Mouse (Mus musculus): ENCODE measurements around the gene Cldn3. TPM values are rescaled to one million over a fixed set of nuclear protein-coding genes. Genes with fewer than 3 reads are reported as not detected.
A peak's percentile ranks its signal among the peaks of the same experiment; 100 is the strongest.

The Cldn3 gene
- polyA plus RNA-seq, 1 experiment from 2014 or later, result 2.8 TPM

DNA sequence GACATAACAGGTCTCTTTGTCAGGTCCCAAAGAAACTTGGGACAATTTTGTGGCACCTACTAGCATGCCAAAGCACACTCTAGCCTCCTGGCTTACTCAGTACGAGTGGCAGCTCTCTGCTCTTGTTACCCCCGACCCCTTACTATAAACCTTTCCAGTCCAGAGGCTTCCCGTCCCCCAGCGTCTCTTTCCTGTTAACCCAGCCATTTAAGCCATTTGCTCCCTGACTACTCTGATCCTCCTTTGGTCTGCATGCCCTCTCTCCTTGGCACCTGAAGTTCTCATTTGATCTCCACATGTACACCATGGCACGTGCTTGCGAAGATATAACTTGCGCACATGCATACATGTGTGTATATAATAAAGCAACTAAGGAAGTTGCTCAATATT, 24.3 kb downstream of the Cldn3 start:
- 65% methylated on average over 7 of the region's 7 CpGs for WGBS
- no peaks in the 10 kb centered on the region for H3K36me3 ChIP-seq
- peak overlapping the region; percentile 98 for H3K27ac ChIP-seq
- peak overlapping the region; percentile 61 for H3K4me3 ChIP-seq
- peaks cover 35% of the 10 kb centered on the region for H3K4me1 ChIP-seq (replicated peaks)
- H3K9ac ChIP-seq, result peak overlapping the region; percentile 78
- ATAC-seq (ENCODE audit: low FRiP score), result no peak
- no peaks in the 10 kb centered on the region for H3K27me3 ChIP-seq
- peak overlapping the region; percentile 69 for H3K4me2 ChIP-seq
- no peaks in the 10 kb centered on the region for H3K9me3 ChIP-seq

DNA sequence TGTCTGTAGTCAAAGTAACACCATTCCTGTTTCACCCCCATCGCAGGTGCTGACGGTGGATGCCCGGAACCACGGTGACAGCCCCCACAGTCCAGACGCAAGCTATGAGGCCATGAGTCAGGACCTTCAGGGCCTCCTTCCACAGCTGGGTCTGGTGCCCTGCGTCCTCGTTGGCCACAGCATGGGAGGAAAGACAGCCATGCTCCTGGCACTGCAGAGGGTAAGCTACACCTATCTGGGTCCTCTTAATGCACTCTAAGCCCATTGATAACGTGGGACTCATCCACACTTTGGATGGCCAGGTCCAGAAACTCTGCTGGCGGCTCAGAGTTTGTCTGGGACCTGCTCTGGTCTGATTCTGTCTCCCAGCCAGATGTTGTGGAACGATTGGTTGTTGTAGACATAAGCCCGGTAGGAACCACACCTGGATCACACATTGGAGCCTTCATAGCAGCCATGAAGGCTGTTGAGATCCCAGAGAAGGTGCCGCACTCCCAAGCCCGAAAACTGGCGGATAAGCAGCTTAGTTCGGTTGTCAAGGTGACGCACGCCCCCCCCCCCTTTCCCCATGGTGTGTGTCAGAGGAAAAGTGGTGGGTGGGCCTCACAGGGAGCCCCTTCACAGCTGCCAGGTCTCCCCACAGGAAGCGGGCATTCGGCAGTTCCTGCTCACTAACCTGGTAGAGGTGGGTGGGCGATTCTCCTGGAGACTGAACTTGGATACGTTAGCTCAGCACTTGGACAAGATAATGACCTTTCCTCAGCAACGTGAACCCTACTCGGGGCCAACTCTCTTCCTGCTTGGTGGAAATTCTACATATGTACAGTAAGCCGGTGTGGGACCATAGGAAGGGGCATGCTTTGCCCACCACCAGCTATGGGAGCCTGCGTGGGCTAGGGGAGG, 25.1 kb downstream of the Cldn3 start:
- H3K4me3 ChIP-seq, result peak overlapping the region; percentile 61; the same call in 1 of the 2 replicates
- peaks cover 35% of the 10 kb centered on the region for H3K4me1 ChIP-seq (replicated peaks)
- WGBS, result 86% methylated on average over 25 of the region's 25 CpGs
- ATAC-seq (ENCODE audit: low FRiP score), result no peak
- no peak overlapping the region for H3K27ac ChIP-seq
- H3K36me3 ChIP-seq, result no peaks in the 10 kb centered on the region
- peak overlapping the region; percentile 69 for H3K4me2 ChIP-seq
- H3K9me3 ChIP-seq, result no peaks in the 10 kb centered on the region
- H3K27me3 ChIP-seq, result no peaks in the 10 kb centered on the region
- H3K9ac ChIP-seq, result no peak overlapping the region

DNA sequence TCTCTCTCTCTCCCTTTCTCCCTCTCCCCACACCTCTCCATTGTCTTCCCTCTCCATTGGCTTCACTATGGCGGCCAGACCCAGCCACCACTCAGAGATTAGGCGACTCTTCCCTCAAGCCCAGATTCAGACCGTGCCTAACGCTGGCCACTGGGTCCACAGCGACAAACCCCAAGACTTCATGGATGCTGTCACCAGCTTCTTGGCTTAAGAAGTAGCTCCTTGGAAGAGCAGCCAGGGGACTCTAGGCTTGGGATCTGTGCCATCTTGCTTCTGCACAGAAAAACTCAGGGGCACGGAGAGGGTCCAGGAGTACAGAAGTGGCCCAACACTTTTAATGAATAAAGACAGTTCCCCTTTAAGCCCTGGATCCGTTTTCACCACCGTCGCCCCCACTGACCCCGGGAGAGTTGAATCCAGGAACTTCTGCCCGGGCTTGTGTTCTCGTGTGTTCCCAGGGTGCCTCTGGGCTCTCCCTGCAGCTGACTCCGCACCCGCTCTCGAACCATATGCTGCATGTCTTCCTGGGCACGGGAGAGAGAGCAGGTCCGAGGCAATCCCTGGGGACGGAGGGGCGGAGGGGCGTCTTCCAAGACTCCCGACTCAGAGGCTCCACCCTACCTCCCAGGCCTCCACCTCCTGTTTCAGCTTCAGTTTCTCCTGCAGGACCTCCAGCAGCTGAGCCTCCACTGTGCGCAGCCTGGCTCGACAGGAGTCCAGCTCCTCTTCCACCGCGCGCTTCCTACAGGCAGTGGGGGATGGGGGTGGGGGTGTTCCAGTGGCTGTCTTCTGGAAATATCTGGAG, 26.0 kb downstream of the Cldn3 start:
- Histone ChIP-seq H3K9ac (peak overlapping the region; percentile 53; the same call in 1 of the 2 replicates), H3K27me3 (no peaks in the 10 kb centered on the region), H3K27ac (no peak overlapping the region), H3K9me3 (no peaks in the 10 kb centered on the region), H3K36me3 (no peaks in the 10 kb centered on the region), H3K4me2 (peak overlapping the region; percentile 22), H3K4me1 (replicated peaks) (peaks cover 35% of the 10 kb centered on the region), H3K4me3 (0 out of 2 replicates have a peak overlapping the region, but pooled peaks have one; percentile 4)
- 20% methylated on average over 26 of the region's 26 CpGs for WGBS
- ATAC-seq (ENCODE audit: low FRiP score), result no peak

DNA sequence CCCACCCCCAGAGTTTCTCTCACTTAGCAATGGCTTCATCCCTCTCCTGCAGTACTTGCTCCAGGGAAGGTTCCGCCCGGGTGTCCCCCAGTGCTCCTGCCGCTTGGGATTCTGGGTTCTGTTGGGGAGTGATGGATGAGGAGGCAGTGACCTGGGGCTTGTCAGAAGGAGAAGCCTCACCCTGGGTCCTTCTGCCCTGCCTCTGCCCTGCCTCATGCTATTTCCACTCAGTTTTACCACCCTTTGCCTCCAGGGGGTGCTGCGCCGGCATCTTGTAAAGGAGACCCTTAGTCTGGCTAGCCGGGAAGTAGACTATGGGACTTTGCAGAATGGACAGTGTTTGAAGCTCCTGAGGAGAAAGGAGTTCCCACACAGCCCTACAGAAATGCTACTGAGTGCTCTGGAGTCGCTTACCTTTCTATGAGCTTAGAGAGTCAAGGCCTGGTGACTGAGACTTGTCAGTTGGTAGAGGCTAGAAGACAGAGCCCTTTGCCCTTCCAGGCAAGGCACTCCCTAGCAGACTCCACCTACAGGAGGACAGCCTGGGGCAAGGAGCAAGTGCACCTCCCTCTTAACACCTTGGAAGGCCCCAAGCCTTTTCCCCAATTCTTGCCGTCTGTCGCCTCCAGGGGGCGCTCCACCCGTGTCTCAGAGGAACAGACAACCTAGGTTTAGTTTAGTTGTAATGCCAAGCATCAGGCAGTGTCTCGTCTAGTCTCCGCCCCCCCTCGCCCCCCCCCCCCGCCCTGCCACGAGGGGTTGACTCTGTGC, 26.8 kb downstream of the Cldn3 start:
- no peaks in the 10 kb centered on the region for H3K36me3 ChIP-seq
- peak overlapping the region; percentile 22 for H3K4me2 ChIP-seq
- H3K9me3 ChIP-seq, result no peaks in the 10 kb centered on the region
- no peaks in the 10 kb centered on the region for H3K27me3 ChIP-seq
- WGBS, result 5% methylated on average over 14 of the region's 16 CpGs
- peaks cover 33% of the 10 kb centered on the region for H3K4me1 ChIP-seq (replicated peaks)
- no peak for ATAC-seq (ENCODE audit: low FRiP score)
- 0 out of 2 replicates have a peak overlapping the region, but pooled peaks have one; percentile 53 for H3K9ac ChIP-seq
- H3K4me3 ChIP-seq, result no peak overlapping the region
- no peak overlapping the region for H3K27ac ChIP-seq

DNA sequence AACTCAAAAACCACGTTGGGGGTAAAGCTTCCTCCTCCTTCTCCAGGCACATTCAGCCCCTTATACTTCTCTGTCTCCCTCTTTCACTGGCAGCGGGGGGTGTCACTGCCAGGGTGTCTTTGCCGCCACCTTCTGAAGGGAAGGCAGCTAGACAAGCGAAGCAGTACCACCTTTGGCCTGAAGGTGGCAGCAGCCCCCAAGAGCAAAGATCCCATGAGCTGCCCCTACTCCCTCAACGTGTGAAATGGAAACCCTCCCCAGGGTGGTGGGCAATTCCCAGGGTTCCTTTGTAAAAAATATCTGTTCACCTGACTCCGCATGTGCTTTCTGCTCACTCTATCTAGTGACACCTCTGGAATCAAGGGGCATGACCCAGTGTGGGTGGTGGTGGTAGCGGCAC, 29.5 kb downstream of the Cldn3 start:
- H3K4me2 ChIP-seq, result no peak overlapping the region
- H3K27ac ChIP-seq, result no peak overlapping the region
- no peak overlapping the region for H3K4me3 ChIP-seq
- WGBS, result 15% methylated on average over 7 of the region's 7 CpGs
- no peaks in the 10 kb centered on the region for H3K36me3 ChIP-seq
- ATAC-seq (ENCODE audit: low FRiP score), result no peak
- H3K9me3 ChIP-seq, result no peaks in the 10 kb centered on the region
- peaks cover 26% of the 10 kb centered on the region for H3K4me1 ChIP-seq (replicated peaks)
- H3K27me3 ChIP-seq, result no peaks in the 10 kb centered on the region
- H3K9ac ChIP-seq, result no peak overlapping the region

DNA sequence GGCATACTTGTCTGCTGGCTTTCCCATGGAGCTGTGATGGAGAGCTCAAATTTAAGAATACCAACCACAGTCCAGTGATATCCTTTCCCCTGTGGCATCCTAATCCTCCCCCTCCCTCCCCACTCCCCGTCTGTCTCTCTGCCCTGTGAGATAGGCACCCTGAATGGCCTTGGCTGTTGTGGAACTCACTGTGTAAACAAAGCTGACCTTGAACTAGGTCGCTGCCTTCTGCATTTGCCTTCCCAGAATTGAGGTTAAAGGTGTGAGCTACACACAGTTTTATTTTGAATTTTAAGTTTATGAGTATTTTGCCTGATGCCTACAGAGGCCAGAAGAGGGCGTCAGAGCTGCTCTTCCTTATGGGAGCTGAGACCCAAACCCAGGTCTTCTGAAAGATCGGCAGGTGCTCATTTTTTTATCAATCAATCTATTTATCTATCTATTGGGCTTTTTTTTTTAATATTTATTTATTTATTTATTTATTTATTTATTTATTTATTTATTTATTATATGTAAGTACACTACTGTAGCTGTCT, 30.3 kb downstream of the Cldn3 start:
- Histone ChIP-seq H3K9me3 (no peaks in the 10 kb centered on the region), H3K27me3 (no peaks in the 10 kb centered on the region), H3K4me3 (no peak overlapping the region), H3K36me3 (no peaks in the 10 kb centered on the region), H3K9ac (no peak overlapping the region), H3K4me2 (no peak overlapping the region), H3K4me1 (replicated peaks) (peaks cover 18% of the 10 kb centered on the region), H3K27ac (no peak overlapping the region)
- ATAC-seq (ENCODE audit: low FRiP score), result no peak
- 65% methylated on average over 4 of the region's 4 CpGs for WGBS

DNA sequence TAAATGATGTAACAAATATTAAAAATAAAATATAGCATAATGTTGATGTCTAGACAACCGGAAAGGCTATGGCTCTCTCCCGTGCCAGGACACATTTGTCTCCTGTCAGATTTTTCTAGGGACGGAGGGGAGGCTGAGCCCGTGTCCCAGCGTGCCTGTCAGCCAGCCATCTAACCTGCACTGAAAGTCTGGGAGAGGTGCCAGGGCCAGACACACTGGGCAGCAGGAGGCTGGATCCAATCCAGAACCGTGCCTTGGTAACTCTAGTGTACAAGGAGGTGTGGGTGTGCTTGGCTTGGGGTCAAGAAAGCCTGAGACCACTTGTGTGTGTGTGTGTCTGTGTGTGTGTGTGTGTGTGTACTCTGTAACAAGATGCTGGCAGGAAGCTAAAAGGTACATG, 35.8 kb downstream of the Cldn3 start:
- H3K4me3 ChIP-seq, result no peak overlapping the region
- peak overlapping the region; percentile 35 for H3K27ac ChIP-seq
- peak; percentile 63; the same call in 1 of the 2 replicates for ATAC-seq (ENCODE audit: low FRiP score)

DNA sequence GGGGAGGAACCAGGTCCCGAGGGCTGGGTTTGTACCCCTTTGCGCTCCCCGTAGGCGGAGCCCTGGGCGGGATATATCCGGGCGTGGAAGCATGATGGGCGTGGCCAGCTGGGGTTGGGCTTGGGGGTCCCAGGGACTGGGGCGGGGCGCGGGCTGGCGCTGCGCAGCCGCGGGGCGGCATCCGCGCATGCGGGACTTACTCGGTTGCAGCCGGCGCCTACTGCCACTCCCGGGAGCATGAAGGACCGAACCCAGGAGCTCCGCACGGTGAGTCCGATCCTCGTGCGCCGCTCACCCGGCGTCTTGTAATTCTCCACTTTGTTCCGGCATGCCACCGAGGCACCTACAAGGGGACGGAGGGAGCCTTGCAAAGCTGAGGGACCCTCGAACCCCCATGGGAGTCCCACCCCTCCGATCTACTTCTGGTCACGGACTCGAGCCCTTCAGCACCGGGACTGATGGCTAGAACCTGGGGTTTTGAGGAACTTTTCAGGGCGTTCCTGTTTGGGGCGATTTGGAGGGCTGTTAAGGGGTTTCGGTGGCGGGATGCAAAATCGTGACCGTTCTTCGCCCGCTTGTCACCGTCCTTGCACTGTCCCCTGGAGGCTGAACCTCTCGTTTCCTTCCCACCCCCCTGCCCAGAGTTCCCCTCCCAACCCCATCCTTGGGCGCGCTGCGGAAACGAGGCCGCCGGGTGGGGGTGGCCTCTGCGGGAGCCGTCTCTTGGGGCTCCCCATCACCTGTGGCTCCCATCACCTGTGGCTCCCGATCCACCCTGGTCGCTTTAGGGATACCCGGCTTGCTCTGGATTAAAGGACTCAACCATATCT, 37.5 kb downstream of the Cldn3 start, which contains the start of gene Stx1a:
Gene Stx1a, plus strand, starts transcription at position 139 of the 830 bp plus-strand sequence.
- Histone ChIP-seq H3K4me3 (peak within 1 kb of the TSS; percentile 69), H3K4me1 (replicated peaks) (peaks cover 35% of the 10 kb centered on the region), H3K36me3 (no peaks in the 10 kb centered on the region), H3K9me3 (no peaks in the 10 kb centered on the region), H3K27me3 (0 out of 2 replicates have a peak, but pooled peaks cover 2% of the 10 kb centered on the region), H3K27ac (peak within 1 kb of the TSS; percentile 0), H3K9ac (peak within 1 kb of the TSS; percentile 84), H3K4me2 (peak within 1 kb of the TSS; percentile 94)
- WGBS, result 1% methylated on average over 57 of the region's 61 CpGs
- ATAC-seq (ENCODE audit: low FRiP score), result peak; percentile 90

More for the DNA sequence above, 35.8 kb downstream of the Cldn3 start:
- H3K36me3 ChIP-seq, result no peaks in the 10 kb centered on the region
- 0 out of 2 replicates have a peak, but pooled peaks cover 2% of the 10 kb centered on the region for H3K27me3 ChIP-seq
- H3K9ac ChIP-seq, result no peak overlapping the region
- H3K9me3 ChIP-seq, result no peaks in the 10 kb centered on the region
- 44% methylated on average over 6 of the region's 6 CpGs for WGBS
- H3K4me1 ChIP-seq (replicated peaks), result peaks cover 34% of the 10 kb centered on the region
- H3K4me2 ChIP-seq, result no peak overlapping the region

DNA sequence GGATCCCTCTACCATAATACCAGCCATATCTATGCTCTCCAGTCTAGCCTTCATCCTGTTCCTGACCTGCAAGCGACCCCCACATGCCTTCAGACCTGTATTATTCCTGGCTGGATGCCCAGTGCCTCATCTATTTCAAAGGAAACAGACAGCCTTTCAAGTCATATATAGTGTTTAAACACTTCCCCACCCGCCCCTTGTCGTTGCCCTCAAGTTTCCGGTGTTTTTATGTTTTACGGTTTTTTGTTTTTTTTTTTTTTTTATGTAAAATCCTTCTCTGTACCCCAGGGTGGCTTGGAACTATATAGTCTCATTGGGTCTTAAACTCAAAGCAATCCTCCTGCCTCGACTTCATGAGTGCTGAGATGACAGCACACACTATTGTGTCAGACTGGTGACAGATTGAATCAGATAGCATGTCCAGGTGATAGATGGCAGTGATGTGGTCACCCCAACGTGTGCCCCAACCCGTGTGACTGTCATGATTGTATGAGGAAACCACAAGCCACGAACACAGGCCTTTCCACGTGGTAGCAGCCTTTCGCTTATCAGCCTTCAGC, 38.7 kb downstream of the Cldn3 start:
- H3K9me3 ChIP-seq, result no peaks in the 10 kb centered on the region
- 68% methylated on average over 11 of the region's 11 CpGs for WGBS
- 0 out of 2 replicates have a peak overlapping the region, but pooled peaks have one; percentile 20 for H3K9ac ChIP-seq
- H3K4me3 ChIP-seq, result peak overlapping the region; percentile 69; the same call in 1 of the 2 replicates
- 0 out of 2 replicates have a peak, but pooled peaks cover 2% of the 10 kb centered on the region for H3K27me3 ChIP-seq
- H3K36me3 ChIP-seq, result no peaks in the 10 kb centered on the region
- H3K4me1 ChIP-seq (replicated peaks), result peaks cover 44% of the 10 kb centered on the region
- ATAC-seq (ENCODE audit: low FRiP score), result no peak
- H3K4me2 ChIP-seq, result peak overlapping the region; percentile 94
- no peak overlapping the region for H3K27ac ChIP-seq

DNA sequence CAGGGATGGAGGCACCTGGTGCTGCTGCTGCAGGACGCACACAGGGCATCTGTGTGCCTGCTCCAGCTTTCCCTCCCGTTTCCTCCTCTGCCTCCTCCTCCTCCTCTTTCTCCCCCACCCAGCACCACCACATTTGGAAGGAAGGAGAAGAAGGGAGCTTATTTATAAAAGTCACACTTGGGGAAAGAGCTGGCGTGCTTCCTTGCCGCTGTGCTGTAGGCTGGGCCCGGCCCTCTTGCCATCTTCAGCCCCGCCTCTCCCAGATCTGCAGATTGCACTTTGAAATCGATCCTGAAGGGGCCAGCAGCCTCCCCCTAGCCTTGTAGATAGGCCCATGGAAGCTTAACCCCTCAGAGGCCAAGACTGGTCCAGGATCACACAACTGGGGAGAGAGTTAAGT, 39.9 kb downstream of the Cldn3 start:
- Histone ChIP-seq H3K4me2 (peak overlapping the region; percentile 94), H3K9ac (0 out of 2 replicates have a peak overlapping the region, but pooled peaks have one; percentile 46), H3K27ac (no peak overlapping the region)

More for the DNA sequence above, 39.9 kb downstream of the Cldn3 start:
- no peaks in the 10 kb centered on the region for H3K9me3 ChIP-seq
- H3K4me3 ChIP-seq, result no peak overlapping the region
- H3K36me3 ChIP-seq, result no peaks in the 10 kb centered on the region
- H3K27me3 ChIP-seq, result 0 out of 2 replicates have a peak, but pooled peaks cover 2% of the 10 kb centered on the region
- no peak for ATAC-seq (ENCODE audit: low FRiP score)
- peaks cover 44% of the 10 kb centered on the region for H3K4me1 ChIP-seq (replicated peaks)
- 17% methylated on average over 7 of the region's 7 CpGs for WGBS
